Mouse (Mus musculus): ENCODE measurements around the gene Abhd15. TPM values are rescaled to one million over a fixed set of nuclear protein-coding genes. Genes with fewer than 3 reads are reported as not detected.

Abhd15 gene
- polyA plus RNA-seq, 1 experiment from 2014 or later = 1.9 TPM

DNA sequence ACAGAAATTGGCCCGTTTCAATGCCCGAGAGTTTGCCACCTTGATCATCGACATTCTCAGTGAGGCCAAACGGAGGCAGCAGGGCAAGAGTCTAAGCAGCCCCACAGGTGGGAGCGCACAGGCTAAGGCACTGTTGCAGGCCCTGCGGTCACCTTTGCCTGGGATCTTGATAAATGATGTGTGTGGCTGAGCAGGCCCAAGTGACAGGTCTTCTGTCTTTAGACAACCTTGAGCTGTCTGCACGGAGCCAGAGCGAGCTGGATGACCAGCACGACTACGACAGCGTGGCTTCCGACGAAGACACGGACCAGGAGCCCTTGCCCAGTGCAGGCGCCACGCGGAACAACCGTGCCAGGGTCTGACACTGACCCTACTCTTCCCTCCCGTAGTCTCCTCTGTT lies 10.5 kb upstream of the Abhd15 start:
- WGBS = 96% methylated on average over 19 of the region's 19 CpGs
- H3K9me3 ChIP-seq (ENCODE audit: control insufficient read depth, low read length) = no peaks in the 10 kb centered on the region
- ATAC-seq (ENCODE audit: low FRiP score) = no peak
- DNase-seq (ENCODE audit: low spot score, missing footprints) = no peak
- H3K27me3 ChIP-seq (ENCODE audit: control insufficient read depth, insufficient read depth, low read length) = no peaks in the 10 kb centered on the region
- no peak overlapping the region for H3K4me2 ChIP-seq
- H3K27ac ChIP-seq (ENCODE audit: low read depth, low read length) = no peak overlapping the region
- H3K9ac ChIP-seq (ENCODE audit: low read length) = no peak overlapping the region
- H3K4me3 ChIP-seq (ENCODE audit: low read depth, low read length) = no peak overlapping the region
- H3K36me3 ChIP-seq (ENCODE audit: control insufficient read depth, insufficient read depth, low read length) = peaks cover 26% of the 10 kb centered on the region
- peaks cover 12% of the 10 kb centered on the region for H3K4me1 ChIP-seq (ENCODE audit: control insufficient read depth, insufficient read depth, low read length)

GRCm38 (mm10) chr11:77505291-77505980 lies 9.5 kb upstream of the Abhd15 start:
- peaks cover 12% of the 10 kb centered on the region for H3K4me1 ChIP-seq (ENCODE audit: control insufficient read depth, insufficient read depth, low read length)
- H3K27me3 ChIP-seq (ENCODE audit: control insufficient read depth, insufficient read depth, low read length) = no peaks in the 10 kb centered on the region
- H3K9ac ChIP-seq (ENCODE audit: low read length) = no peak overlapping the region
- no peak overlapping the region for H3K27ac ChIP-seq (ENCODE audit: low read depth, low read length)
- WGBS = 93% methylated on average over 22 of the region's 22 CpGs
- H3K4me2 ChIP-seq = no peak overlapping the region
- no peaks in the 10 kb centered on the region for H3K9me3 ChIP-seq (ENCODE audit: control insufficient read depth, low read length)
- ATAC-seq (ENCODE audit: low FRiP score) = no peak
- no peak for DNase-seq (ENCODE audit: low spot score, missing footprints)
- peaks cover 26% of the 10 kb centered on the region for H3K36me3 ChIP-seq (ENCODE audit: control insufficient read depth, insufficient read depth, low read length)
- H3K4me3 ChIP-seq (ENCODE audit: low read depth, low read length) = no peak overlapping the region

GRCm38 (mm10) chr11:77506273-77506672 lies 8.6 kb upstream of the Abhd15 start:
- 87% methylated on average over 14 of the region's 14 CpGs for WGBS
- peaks cover 26% of the 10 kb centered on the region for H3K36me3 ChIP-seq (ENCODE audit: control insufficient read depth, insufficient read depth, low read length)
- H3K4me3 ChIP-seq (ENCODE audit: low read depth, low read length) = no peak overlapping the region
- no peak for ATAC-seq (ENCODE audit: low FRiP score)
- H3K9ac ChIP-seq (ENCODE audit: low read length) = no peak overlapping the region
- no peaks in the 10 kb centered on the region for H3K9me3 ChIP-seq (ENCODE audit: control insufficient read depth, low read length)
- no peak overlapping the region for H3K4me2 ChIP-seq
- peaks cover 6% of the 10 kb centered on the region for H3K4me1 ChIP-seq (ENCODE audit: control insufficient read depth, insufficient read depth, low read length)
- H3K27ac ChIP-seq (ENCODE audit: low read depth, low read length) = no peak overlapping the region
- no peaks in the 10 kb centered on the region for H3K27me3 ChIP-seq (ENCODE audit: control insufficient read depth, insufficient read depth, low read length)
- no peak for DNase-seq (ENCODE audit: low spot score, missing footprints)

DNA sequence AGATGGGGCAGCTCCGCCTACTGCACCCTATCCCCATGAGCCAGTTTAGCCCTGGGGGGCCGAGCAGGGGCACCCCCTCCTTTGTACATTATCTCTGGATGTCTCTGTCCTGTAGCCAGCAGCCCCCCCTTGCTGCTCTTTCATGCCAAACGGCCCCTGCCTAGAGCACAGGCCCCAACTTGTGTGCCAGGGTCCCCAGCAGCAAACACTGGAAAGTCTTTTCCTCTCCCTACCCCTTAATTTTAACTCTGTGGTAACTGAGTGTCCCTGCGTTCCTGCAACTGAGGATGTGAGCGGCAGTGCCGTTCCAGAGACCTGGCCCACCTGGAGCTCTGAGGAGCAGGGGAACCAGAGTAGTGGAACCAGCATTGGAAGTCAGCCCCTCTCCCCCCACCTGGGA lies 8.0 kb upstream of the Abhd15 start:
- H3K36me3 ChIP-seq (ENCODE audit: control insufficient read depth, insufficient read depth, low read length) = peaks cover 26% of the 10 kb centered on the region
- DNase-seq (ENCODE audit: low spot score, missing footprints) (no peak), ATAC-seq (ENCODE audit: low FRiP score) (no peak)
- no peak overlapping the region for H3K4me3 ChIP-seq (ENCODE audit: low read depth, low read length)
- no peaks in the 10 kb centered on the region for H3K27me3 ChIP-seq (ENCODE audit: control insufficient read depth, insufficient read depth, low read length)
- H3K9ac ChIP-seq (ENCODE audit: low read length) = no peak overlapping the region
- WGBS = 87% methylated on average over 6 of the region's 6 CpGs
- H3K9me3 ChIP-seq (ENCODE audit: control insufficient read depth, low read length) = no peaks in the 10 kb centered on the region
- H3K27ac ChIP-seq (ENCODE audit: low read depth, low read length) = no peak overlapping the region
- H3K4me1 ChIP-seq (ENCODE audit: control insufficient read depth, insufficient read depth, low read length) = peaks cover 6% of the 10 kb centered on the region
- no peak overlapping the region for H3K4me2 ChIP-seq

- H3K4me3 ChIP-seq (ENCODE audit: low read depth, low read length) = no peak overlapping the region
- ATAC-seq (ENCODE audit: low FRiP score) (no peak), DNase-seq (ENCODE audit: low spot score, missing footprints) (no peak)
- H3K9ac ChIP-seq (ENCODE audit: low read length) = no peak overlapping the region
- no peak overlapping the region for H3K27ac ChIP-seq (ENCODE audit: low read depth, low read length)
- WGBS = 70% methylated on average over 4 of the region's 4 CpGs
- no peaks in the 10 kb centered on the region for H3K9me3 ChIP-seq (ENCODE audit: control insufficient read depth, low read length)
- H3K27me3 ChIP-seq (ENCODE audit: control insufficient read depth, insufficient read depth, low read length) = no peaks in the 10 kb centered on the region
- H3K4me2 ChIP-seq = no peak overlapping the region
- H3K36me3 ChIP-seq (ENCODE audit: control insufficient read depth, insufficient read depth, low read length) = peaks cover 26% of the 10 kb centered on the region
- H3K4me1 ChIP-seq (ENCODE audit: control insufficient read depth, insufficient read depth, low read length) = peaks cover 8% of the 10 kb centered on the region
These were observed 7.5 kb upstream of the Abhd15 start for GRCm38 (mm10) chr11:77507426-77507825.

- peak overlapping the region; percentile 50 for H3K4me2 ChIP-seq
- H3K36me3 ChIP-seq (ENCODE audit: control insufficient read depth, insufficient read depth, low read length) = peaks cover 20% of the 10 kb centered on the region
- H3K4me1 ChIP-seq (ENCODE audit: control insufficient read depth, insufficient read depth, low read length) = peaks cover 10% of the 10 kb centered on the region
- DNase-seq (ENCODE audit: low spot score, missing footprints) (peak; percentile 99), ATAC-seq (ENCODE audit: low FRiP score) (peak; percentile 50)
- no peaks in the 10 kb centered on the region for H3K27me3 ChIP-seq (ENCODE audit: control insufficient read depth, insufficient read depth, low read length)
- H3K4me3 ChIP-seq (ENCODE audit: low read depth, low read length) = peak overlapping the region; percentile 17
- H3K9ac ChIP-seq (ENCODE audit: low read length) = peak overlapping the region; percentile 44; the same call in 1 of the 2 replicates
- H3K9me3 ChIP-seq (ENCODE audit: control insufficient read depth, low read length) = no peaks in the 10 kb centered on the region
- 19% methylated on average over 49 of the region's 49 CpGs for WGBS
- H3K27ac ChIP-seq (ENCODE audit: low read depth, low read length) = 0 out of 2 replicates have a peak overlapping the region, but pooled peaks have one; percentile 14
These were observed 6.6 kb upstream of the Abhd15 start for GRCm38 (mm10) chr11:77508068-77509021.

- H3K4me1 ChIP-seq (ENCODE audit: control insufficient read depth, insufficient read depth, low read length) = peaks cover 36% of the 10 kb centered on the region
These were observed 3.6 kb upstream of the Abhd15 start for GRCm38 (mm10) chr11:77511336-77511735.

GRCm38 (mm10) chr11:77512891-77513810 lies 1.8 kb upstream of the Abhd15 start:
- Histone ChIP-seq H3K4me1 (ENCODE audit: control insufficient read depth, insufficient read depth, low read length) (peaks cover 35% of the 10 kb centered on the region), H3K9ac (ENCODE audit: low read length) (peak overlapping the region; percentile 68), H3K36me3 (ENCODE audit: control insufficient read depth, insufficient read depth, low read length) (no peaks in the 10 kb centered on the region), H3K9me3 (ENCODE audit: control insufficient read depth, low read length) (no peaks in the 10 kb centered on the region), H3K4me2 (peak overlapping the region; percentile 81), H3K27me3 (ENCODE audit: control insufficient read depth, insufficient read depth, low read length) (peaks cover 14% of the 10 kb centered on the region), H3K27ac (ENCODE audit: low read depth, low read length) (no peak overlapping the region), H3K4me3 (ENCODE audit: low read depth, low read length) (peak overlapping the region; percentile 59)
- ATAC-seq (ENCODE audit: low FRiP score) (peak; percentile 53), DNase-seq (ENCODE audit: low spot score, missing footprints) (peak; percentile 99)
- WGBS = under 1% methylated on average over 73 of the region's 84 CpGs

More at GRCm38 (mm10) chr11:77511336-77511735, 3.6 kb upstream of the Abhd15 start:
- ATAC-seq (ENCODE audit: low FRiP score) (no peak), DNase-seq (ENCODE audit: low spot score, missing footprints) (no peak)
- 83% methylated on average over 5 of the region's 5 CpGs for WGBS
- Histone ChIP-seq H3K36me3 (ENCODE audit: control insufficient read depth, insufficient read depth, low read length) (peaks cover 8% of the 10 kb centered on the region), H3K4me2 (no peak overlapping the region), H3K9me3 (ENCODE audit: control insufficient read depth, low read length) (no peaks in the 10 kb centered on the region), H3K9ac (ENCODE audit: low read length) (no peak overlapping the region), H3K4me3 (ENCODE audit: low read depth, low read length) (no peak overlapping the region), H3K27me3 (ENCODE audit: control insufficient read depth, insufficient read depth, low read length) (peaks cover 10% of the 10 kb centered on the region), H3K27ac (ENCODE audit: low read depth, low read length) (no peak overlapping the region)
